ENCODE assay signal across 8 mouse cellular contexts in the genomic region with DNA sequence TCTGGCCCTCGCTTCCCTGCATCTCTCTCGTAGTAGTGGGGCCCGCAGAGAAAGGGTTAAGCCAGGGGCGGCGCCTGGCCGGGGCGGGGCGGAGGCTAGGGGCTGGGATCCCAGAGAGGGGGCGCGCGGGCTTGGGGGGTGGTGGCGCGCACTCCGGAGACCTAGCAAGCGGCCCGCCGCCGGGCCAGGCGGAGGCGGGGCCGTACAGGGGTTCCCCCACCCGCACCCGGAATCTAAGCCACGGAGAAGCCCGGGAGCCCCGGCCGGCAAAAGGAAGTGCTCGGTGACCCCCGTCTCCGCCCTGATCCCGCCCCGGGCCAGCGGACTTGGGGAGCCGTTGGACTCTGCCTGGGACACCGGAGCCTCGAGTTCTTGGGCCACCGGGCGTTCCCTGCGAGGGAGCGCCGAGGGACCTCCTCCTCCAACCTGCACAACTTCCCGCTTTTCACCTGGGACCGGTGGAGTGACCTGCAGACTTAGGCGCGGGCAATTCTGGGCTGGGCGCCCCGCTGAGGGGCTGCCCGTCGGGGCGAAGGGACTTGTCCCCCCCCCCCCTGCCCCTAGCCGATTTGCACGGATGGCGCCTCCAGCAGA. TPM values are rescaled to one million over a fixed set of nuclear protein-coding genes. Genes with fewer than 3 reads are reported as not detected.
DNase-seq lines count a peak whose midpoint lies in the region; ATAC-seq and TF ChIP-seq lines count a peak whose summit lies in the region.

No protein-coding gene starts in this region.

- peak overlapping the region; percentile 37 for H3K9ac ChIP-seq in embryonic facial prominence, embryonic 15.5 days
- H3K9ac ChIP-seq in limb, embryonic 11.5 days (ENCODE audit: low read length): peak overlapping the region; percentile 62

- no peak for TF ChIP-seq POLR2A in thymus, adult 2 months (IDR thresholded peaks at IDR 0.05; ENCODE audit: control insufficient read depth, extremely low read depth, insufficient read depth, low read length, poor library complexity)

- peaks cover 73% of the 10 kb centered on the region for H3K4me1 ChIP-seq in embryonic facial prominence, embryonic 15.5 days
- peaks cover 62% of the 10 kb centered on the region for H3K4me1 ChIP-seq in limb, embryonic 11.5 days (ENCODE audit: control insufficient read depth, insufficient read depth, low read length)
- peaks cover 79% of the 10 kb centered on the region for H3K4me1 ChIP-seq in midbrain, embryonic 10.5 days
- H3K4me1 ChIP-seq in thymus, adult 2 months (replicated peaks; ENCODE audit: control insufficient read depth, insufficient read depth, low read length): peaks cover 54% of the 10 kb centered on the region

- H3K27me3 ChIP-seq in embryonic facial prominence, embryonic 15.5 days: no peaks in the 10 kb centered on the region
- H3K27me3 ChIP-seq in limb, embryonic 11.5 days (ENCODE audit: control insufficient read depth, insufficient read depth, low read length): no peaks in the 10 kb centered on the region
- H3K27me3 ChIP-seq in midbrain, embryonic 10.5 days (ENCODE audit: low read depth, poor library complexity, severe bottlenecking): peaks cover 44% of the 10 kb centered on the region
- H3K27me3 ChIP-seq in thymus, adult 2 months (ENCODE audit: control insufficient read depth, insufficient read depth, low read length): no peaks in the 10 kb centered on the region

- no peak for TF ChIP-seq CTCF in thymus, adult 2 months (IDR thresholded peaks at IDR 0.05; ENCODE audit: borderline replicate concordance, control insufficient read depth, extremely low read depth, insufficient read depth, low read length, poor library complexity)

- intact Hi-C loops in heart, postnatal 25 days (cut with DNase I): no loop called here

- ATAC-seq in embryonic facial prominence, embryonic 15.5 days (ENCODE audit: insufficient number of reproducible peaks, low FRiP score, low TSS enrichment, low read depth): peak; percentile 25; the same call in 1 of the 2 replicates
- 0 out of 2 replicates have a peak, but pooled peaks have one; percentile 4 for ATAC-seq in limb, embryonic 11.5 days (ENCODE audit: insufficient number of reproducible peaks, low FRiP score, low TSS enrichment, low read depth)

- DNase-seq in 3T3-L1 (ENCODE audit: low read depth, low spot score): peak; percentile 68
- DNase-seq in NIH3T3 (ENCODE audit: low read depth): peak; percentile 83
- peak; percentile 69 for DNase-seq in heart, postnatal 25 days (ENCODE audit: low spot score)
- peak; percentile 89 for DNase-seq in limb, embryonic 11.5 days (ENCODE audit: low spot score)
- DNase-seq in midbrain, embryonic 10.5 days (ENCODE audit: low spot score): peak; percentile 79
- peak; percentile 85 for DNase-seq in thymus, adult 2 months
- no peak for DNase-seq in right cerebral cortex, postnatal 4 days

- H3K36me3 ChIP-seq in embryonic facial prominence, embryonic 15.5 days: peaks cover 17% of the 10 kb centered on the region
- H3K36me3 ChIP-seq in limb, embryonic 11.5 days (ENCODE audit: control insufficient read depth, insufficient read depth, low read length): no peaks in the 10 kb centered on the region
- H3K36me3 ChIP-seq in midbrain, embryonic 10.5 days: no peaks in the 10 kb centered on the region
- H3K36me3 ChIP-seq in thymus, adult 2 months (ENCODE audit: control insufficient read depth, insufficient read depth, low read length): no peaks in the 10 kb centered on the region

- H3K4me3 ChIP-seq in embryonic facial prominence, embryonic 15.5 days (replicated peaks): peak overlapping the region; percentile 63
- peak overlapping the region; percentile 66 for H3K4me3 ChIP-seq in limb, embryonic 11.5 days (ENCODE audit: low read depth, low read length)
- peak overlapping the region; percentile 74 for H3K4me3 ChIP-seq in midbrain, embryonic 10.5 days
- H3K4me3 ChIP-seq in thymus, adult 2 months (ENCODE audit: control insufficient read depth, insufficient read depth, low read length): peak overlapping the region; percentile 82

- no peaks in the 10 kb centered on the region for H3K9me3 ChIP-seq in embryonic facial prominence, embryonic 15.5 days (replicated peaks)
- H3K9me3 ChIP-seq in limb, embryonic 11.5 days (ENCODE audit: control insufficient read depth, low read length): no peaks in the 10 kb centered on the region
- H3K9me3 ChIP-seq in midbrain, embryonic 10.5 days (replicated peaks): no peaks in the 10 kb centered on the region

- peak overlapping the region; percentile 86 for H3K27ac ChIP-seq in embryonic facial prominence, embryonic 15.5 days (replicated peaks)
- peak overlapping the region; percentile 58; the same call in 1 of the 2 replicates for H3K27ac ChIP-seq in limb, embryonic 11.5 days (replicated peaks; ENCODE audit: low read depth, low read length)
- peak overlapping the region; percentile 81 for H3K27ac ChIP-seq in midbrain, embryonic 10.5 days (replicated peaks)
- peak overlapping the region; percentile 53; the same call in 1 of the 2 replicates for H3K27ac ChIP-seq in thymus, adult 2 months (ENCODE audit: control insufficient read depth, insufficient read depth, low read length)

- under 1% methylated on average over 50 of the region's 53 CpGs for WGBS in embryonic facial prominence, embryonic 15.5 days
- under 1% methylated on average over 51 of the region's 53 CpGs for WGBS in limb, embryonic 11.5 days
- WGBS in midbrain, embryonic 10.5 days: under 1% methylated on average over 53 of the region's 53 CpGs
- WGBS in thymus, adult 2 months: 1% methylated on average over 53 of the region's 53 CpGs

- peak overlapping the region; percentile 95 for H3K4me2 ChIP-seq in embryonic facial prominence, embryonic 15.5 days (replicated peaks)
- H3K4me2 ChIP-seq in limb, embryonic 11.5 days (ENCODE audit: low read depth, severe bottlenecking): peak overlapping the region; percentile 89

RNA-seq across cellular contexts. Expression of a gene that starts 22.4 kb away (rescaled TPM):
- 0.96 and 1.1 TPM in 2 replicates for polyA plus RNA-seq in embryonic facial prominence, embryonic 15.5 days (2015; fragmentation: Nextera tagmentation; extraction: Ambion mirVana)
- total RNA-seq in heart, postnatal 25 days (2021): 1 to 10 TPM in 1 of 2 experiments, under 1 TPM in 1; 0.52 to 1.1 TPM
- polyA plus RNA-seq in limb, embryonic 11.5 days (2014; fragmentation: Nextera tagmentation; extraction: Ambion mirVana): 0.40 TPM in 1 of 2 replicates, not detected in the other
- 0.16 TPM in 1 of 2 replicates, not detected in the other for polyA plus RNA-seq in midbrain, embryonic 10.5 days (2016; fragmentation: Nextera tagmentation; extraction: Ambion mirVana)
- polyA plus RNA-seq in thymus, adult 2 months (2012; rRNA removed): 1.3 and 1.9 TPM in 2 replicates

RNA-seq across cellular contexts. Expression of a gene that starts 32.8 kb away (rescaled TPM):
- 50.0 and 53.5 TPM in 2 replicates for polyA plus RNA-seq in embryonic facial prominence, embryonic 15.5 days (2015; fragmentation: Nextera tagmentation; extraction: Ambion mirVana)
- total RNA-seq in heart, postnatal 25 days (2021): 10 to 100 TPM; 11.8 TPM
- polyA plus RNA-seq in limb, embryonic 11.5 days (2014; fragmentation: Nextera tagmentation; extraction: Ambion mirVana): 46.7 and 48.7 TPM in 2 replicates
- polyA plus RNA-seq in midbrain, embryonic 10.5 days (2016; fragmentation: Nextera tagmentation; extraction: Ambion mirVana): 15.5 and 16.1 TPM in 2 replicates
- polyA plus RNA-seq in thymus, adult 2 months (2012; rRNA removed): 63.5 and 74.1 TPM in 2 replicates

RNA-seq across cellular contexts. Expression of a gene that starts 52.8 kb away (rescaled TPM):
- 22.6 and 22.7 TPM in 2 replicates for polyA plus RNA-seq in embryonic facial prominence, embryonic 15.5 days (2015; fragmentation: Nextera tagmentation; extraction: Ambion mirVana)
- total RNA-seq in heart, postnatal 25 days (2021): under 1 TPM; 0.28 to 0.52 TPM
- 58.7 and 63.4 TPM in 2 replicates for polyA plus RNA-seq in limb, embryonic 11.5 days (2014; fragmentation: Nextera tagmentation; extraction: Ambion mirVana)
- polyA plus RNA-seq in midbrain, embryonic 10.5 days (2016; fragmentation: Nextera tagmentation; extraction: Ambion mirVana): 53.3 and 67.8 TPM in 2 replicates
- 8.4 and 12.2 TPM in 2 replicates for polyA plus RNA-seq in thymus, adult 2 months (2012; rRNA removed)
